Mouse (Mus musculus) ES-E14 (cell line): ENCODE measurements around the gene Acoxl.

Experiments
- HCFC1 ChIP-seq: IDR thresholded peaks from 2 replicates; pipeline ENCODE4 v1.6.1; 2012; ENCODE audit warnings: low read length, inconsistent platforms, borderline replicate concordance; ENCODE audit not compliant: insufficient read depth
- ZNF384 ChIP-seq: IDR thresholded peaks from 2 replicates; pipeline ENCODE4 v1.6.1; 2012; ENCODE audit warnings: low read depth, low read length, inconsistent platforms

- no peak for TF ChIP-seq HCFC1
- TF ChIP-seq ZNF384, result no peak
These were observed 249.3 kb downstream of the Acoxl start for GRCm38 (mm10) chr2:128087798-128088545.
